Mouse (Mus musculus) gastrocnemius, postnatal 25 days (tissue): Measurements from ENCODE around the gene B230217C12Rik. TPM values are rescaled to one million over a fixed set of nuclear protein-coding genes. Genes with fewer than 3 reads are reported as not detected.

Experiments
- DNase-seq: peaks from one replicate; pipeline ENCODE4 v3.0.0; 2022
- total RNA-seq, 2 experiments: library from RNA; stranded (reverse); gene quantifications; 1 replicate in 1 of 2; 2 replicates in 1 of 2; pipeline ENCODE4 v1.2.3; 2021

The B230217C12Rik gene
- total RNA-seq, 2 experiments from 2014 or later: 0.48 to 0.67 TPM

DNA sequence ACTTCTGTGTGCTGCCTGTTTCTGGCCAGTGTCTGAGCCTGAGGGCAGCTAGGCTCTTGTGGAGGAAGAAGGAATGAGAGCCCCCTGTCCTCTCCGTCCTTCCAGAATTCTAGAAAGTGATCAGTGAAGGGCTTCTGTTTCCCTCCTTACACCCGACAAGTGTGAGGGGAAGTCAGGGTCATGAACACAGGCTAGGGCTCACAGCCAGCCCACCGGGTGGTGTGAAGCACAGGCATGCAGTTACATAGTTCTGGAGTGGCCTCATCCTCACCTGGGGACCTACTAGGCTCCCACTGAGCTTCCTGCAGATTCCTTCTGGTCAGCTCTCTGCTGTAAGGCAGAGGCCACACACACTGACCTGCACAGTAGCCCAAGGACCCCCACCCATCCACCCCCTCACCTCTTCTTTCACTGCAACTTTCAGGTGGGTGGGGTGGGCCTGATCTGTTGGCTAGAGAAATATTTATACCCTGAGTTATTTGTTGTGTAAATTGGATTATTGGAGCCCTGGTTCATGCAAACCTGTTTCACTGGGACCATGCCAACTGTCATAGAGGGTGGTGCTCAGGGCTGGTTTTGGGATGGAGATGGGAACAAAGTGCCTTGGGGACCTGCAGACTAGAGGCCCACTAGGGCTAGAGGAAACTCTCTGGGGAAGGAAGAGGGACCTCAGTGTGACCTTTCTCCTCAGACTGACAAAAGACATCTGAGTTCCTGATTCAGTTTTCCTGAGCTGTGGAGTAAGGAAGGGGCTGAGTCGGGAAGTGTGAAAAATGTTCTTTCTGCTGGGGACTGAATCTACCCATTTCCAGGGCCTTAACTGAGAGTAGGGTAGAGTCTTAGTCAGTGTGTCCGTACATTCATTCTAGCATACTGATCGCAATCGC, 31.1 kb upstream of the B230217C12Rik start:
- no peak for DNase-seq

DNA sequence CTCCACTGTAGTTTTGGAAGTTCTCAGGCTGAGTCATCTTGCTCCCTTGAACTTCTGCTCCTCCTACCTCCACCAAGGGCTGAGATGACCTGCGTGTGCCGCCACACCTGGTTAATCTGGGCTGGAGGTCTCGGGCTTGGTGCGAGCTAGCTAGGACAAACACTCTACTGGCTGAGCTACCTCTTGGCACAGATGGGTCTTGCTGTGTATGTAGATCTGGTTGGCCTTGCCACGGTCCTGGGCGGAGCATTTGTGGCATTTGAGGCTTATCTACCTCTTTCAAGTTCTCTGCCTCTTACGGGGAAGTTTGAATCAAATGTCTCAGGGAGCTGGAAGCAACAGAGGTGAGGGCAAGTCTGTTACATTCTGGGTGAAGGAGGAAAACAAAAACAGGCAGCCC, 30.2 kb upstream of the B230217C12Rik start:
- no peak for DNase-seq

DNA sequence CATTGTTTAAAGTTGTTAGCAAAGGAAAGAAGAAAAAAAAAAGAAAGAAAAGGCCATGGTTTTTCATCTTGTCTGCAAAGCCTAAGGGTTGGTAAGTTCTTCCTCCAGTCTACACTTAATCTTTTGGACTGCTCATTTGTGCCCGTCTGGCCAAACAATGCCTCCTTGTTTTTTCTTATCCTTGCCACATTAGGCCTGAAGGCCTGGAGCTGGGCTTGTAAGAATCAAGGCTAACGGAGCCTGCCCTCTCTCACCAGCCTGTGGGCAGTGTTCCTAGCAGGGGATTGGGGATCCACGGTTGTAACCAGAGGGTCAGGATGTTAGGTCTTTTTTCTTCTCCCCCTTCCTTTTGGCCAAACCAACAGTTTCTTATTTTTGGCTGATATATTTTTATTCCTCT, 29.6 kb upstream of the B230217C12Rik start:
- DNase-seq: no peak

DNA sequence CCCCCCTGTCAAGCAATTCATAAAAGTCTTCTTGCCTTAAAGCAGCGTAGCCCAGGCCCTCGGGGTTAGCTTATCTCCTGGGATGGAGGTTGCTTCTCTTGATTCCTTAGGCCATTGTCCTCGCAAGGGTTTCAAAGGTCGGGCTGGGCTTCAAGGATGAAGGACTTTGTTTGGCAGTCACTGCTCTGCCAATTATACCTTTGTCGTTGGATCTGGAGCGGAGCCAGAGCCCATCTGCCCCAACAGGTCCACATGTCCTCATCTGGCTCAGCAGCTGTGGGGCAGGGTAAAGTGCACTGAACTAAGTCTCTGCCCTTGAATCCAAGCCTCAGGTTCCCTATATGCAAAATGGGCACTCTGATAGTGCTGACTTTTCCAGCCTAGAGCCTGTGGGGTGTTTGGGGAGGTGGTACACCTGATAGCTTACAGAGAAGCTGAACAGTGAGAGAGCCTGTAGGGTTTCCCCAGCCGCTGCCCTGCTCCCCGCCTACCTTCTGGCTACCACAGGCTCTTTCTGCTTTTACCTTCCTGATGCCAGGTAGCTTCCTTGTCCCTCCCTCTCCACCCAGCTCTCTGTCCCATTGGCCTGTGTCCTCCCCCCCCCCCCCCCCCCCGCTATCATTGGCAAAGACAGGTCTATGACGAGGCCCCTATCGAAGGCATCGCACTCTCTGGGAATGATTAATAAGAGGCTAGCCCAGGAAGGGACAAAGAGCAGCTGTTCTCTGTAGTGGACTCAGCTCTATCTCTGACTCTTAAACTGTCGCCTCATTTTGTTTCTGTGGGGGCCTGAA, 28.8 kb upstream of the B230217C12Rik start:
- DNase-seq: no peak

DNA sequence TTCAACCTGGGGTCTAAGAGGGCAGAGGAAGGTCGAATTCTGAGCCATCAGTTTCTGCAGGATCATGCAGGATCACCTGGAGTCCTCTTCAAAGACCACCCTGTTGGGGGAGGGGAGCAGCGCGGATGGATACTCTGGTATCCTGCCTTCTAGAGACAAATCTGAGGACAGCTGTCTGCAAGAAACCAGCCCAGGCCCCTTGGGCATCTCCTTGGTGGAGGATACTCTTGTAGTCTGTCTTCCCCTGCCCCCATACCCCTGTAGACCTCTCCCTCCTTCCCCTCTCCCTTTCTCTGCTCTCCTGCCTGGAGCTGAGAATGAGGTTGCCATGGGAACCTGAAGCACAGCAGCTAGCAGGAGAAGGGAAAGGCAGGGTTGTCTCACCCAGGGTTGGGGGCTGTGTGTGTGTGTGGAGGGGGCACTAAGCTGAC, 28.1 kb upstream of the B230217C12Rik start:
- DNase-seq: no peak

DNA sequence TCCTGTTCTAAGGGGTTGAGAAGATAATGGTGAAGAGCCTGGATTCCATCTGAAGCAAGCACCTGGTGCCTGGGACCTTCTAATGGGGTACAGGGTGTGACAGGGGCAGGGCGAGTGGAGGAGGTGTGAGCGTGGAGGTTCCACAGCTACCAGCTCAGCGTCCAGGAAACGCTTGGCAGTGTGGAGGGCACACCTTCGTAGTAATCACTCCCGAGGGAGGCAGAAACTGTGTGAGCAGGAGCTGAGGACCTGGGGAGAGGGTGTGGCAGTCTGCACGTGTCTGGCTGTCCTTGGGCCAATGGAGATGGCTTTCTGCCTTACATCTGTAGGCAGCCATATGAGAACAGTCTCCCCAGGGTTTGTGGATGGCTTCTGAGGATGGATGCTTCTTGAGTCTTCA, 27.5 kb upstream of the B230217C12Rik start:
- DNase-seq: no peak

DNA sequence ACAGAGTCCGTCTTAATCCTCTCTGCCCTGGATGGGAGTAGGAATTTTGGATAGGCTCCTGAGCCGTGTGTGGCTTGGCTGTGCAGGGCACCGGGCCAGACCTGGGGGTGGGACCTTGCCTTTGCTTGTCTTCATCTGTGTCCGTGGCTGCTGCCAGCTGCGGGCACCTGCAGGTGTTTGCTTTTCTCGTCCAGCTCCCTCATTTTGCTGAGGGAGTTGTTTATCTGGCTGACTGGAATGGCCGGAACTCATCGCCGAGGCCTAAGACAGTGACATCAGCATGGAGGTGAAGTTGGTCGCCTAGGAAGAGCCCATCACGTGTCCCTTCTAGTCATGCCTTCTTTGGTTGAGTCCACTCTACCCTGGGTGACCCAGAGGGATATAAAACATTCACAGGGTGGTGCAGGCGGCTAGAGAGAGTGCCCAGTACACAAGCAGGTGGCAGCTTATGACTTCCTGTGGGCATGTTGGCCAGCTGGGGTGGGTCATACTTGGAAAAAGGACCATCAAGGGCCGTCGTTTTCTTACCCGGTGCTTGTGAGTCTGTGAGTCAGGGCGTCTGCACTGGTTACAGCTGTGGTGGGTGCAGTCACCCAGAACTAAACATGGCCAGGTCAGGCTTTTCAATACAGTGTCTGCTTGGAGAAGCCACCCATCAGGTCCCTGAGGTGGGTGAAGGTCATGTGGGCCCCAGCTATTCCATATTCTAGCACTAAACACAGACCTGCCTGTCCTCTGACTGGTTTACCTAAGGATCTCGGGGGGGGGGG, 26.6 kb upstream of the B230217C12Rik start:
- no peak for DNase-seq

DNA sequence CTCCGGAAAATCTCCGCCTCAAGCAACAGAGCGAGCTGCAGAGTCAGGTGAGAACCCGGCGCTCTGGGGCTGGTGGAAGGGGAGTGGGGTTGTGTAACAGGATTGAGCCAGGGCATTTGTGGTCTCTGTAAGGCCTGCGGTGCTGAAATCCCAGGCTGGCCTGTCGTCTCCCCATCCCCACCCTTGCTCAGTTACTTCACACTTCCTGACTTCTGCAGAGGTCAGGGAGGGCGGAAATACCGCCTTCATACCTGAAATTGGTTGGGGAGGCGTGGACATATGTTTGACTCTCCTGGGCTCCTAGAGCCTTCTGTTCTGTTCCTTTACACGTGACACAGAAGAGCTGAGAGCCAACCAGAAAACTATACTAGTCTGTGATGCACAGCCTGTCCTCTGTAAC, 24.8 kb upstream of the B230217C12Rik start:
- DNase-seq: no peak

DNA sequence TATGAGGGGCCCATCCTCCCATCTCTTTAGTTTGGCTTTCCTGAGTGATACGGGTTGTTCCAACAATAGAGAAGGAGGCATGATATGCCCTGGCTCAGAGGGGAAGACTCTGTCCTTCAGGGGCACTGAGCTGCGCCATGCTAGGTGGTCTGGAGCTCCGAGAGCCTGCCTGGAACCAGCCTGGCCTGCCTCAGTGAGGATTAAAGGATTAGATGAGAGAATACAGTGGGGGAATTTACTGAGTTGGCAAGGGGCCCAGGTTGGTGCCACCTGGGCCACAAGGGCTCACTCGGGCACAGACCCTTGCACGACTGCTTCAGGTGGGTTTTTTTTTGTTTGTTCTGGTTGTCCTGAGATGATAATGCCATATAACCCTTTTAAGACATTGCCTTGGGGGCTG, 24.4 kb upstream of the B230217C12Rik start:
- no peak for DNase-seq

DNA sequence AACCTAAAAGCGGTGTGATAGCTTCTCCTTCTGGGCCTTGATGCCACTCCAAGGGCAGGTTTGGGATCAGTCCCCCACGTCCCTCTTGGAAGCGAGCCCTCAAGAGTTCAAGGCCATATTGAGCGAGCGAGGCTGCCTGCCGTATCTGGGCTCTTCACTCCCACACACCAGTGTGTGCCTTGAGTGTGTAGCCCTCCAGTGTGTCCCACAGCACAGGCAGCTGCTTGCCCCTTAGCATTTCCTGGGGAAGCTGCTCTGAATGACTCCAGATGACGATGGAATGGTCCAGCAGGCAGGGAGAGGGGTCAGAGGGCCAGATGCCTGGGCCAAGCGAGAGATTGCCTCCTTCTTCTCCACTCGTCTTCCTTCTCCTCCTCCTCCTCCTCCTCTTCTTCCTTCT, 23.7 kb upstream of the B230217C12Rik start:
- DNase-seq: no peak

DNA sequence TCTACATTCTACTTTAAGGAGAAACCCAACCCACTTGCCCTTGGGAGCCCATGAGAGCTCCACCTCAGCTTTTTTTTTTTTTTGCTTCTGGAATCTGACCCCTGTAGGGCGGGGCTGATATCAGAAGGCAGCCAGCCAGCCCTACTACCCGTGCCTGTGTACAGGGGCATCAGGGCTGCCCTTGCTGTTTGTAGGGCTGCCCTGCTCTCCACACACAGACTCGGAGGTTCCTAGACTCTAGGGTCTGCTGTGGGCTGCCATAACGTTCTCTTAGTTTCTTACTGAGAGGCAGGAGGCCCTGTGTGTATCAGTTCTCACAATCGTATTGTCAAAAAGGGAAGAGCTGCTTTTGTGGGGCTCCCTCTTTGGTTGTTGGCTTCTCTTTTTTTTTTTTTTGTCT, 23.2 kb upstream of the B230217C12Rik start:
- peak; percentile 40 for DNase-seq

DNA sequence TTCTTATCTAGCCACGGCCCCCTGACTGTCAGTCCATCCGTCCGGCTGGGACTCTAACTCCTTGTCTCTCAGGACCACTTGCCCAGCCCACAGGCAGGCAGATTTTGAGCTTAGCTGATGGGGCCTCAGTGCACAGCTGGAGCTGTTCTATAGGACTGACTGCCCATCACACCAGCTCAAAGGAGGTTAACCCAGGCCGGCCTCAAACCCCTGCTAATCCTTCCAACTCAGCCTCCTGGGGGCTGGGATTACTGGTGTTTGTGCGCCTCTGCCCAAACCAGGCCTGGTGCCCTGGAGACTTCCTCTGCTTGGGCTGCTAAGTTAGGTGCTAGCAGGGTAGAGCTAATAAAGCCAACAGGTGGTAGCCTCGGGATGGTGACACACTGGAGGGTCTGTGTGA, 22.6 kb upstream of the B230217C12Rik start:
- DNase-seq: no peak

DNA sequence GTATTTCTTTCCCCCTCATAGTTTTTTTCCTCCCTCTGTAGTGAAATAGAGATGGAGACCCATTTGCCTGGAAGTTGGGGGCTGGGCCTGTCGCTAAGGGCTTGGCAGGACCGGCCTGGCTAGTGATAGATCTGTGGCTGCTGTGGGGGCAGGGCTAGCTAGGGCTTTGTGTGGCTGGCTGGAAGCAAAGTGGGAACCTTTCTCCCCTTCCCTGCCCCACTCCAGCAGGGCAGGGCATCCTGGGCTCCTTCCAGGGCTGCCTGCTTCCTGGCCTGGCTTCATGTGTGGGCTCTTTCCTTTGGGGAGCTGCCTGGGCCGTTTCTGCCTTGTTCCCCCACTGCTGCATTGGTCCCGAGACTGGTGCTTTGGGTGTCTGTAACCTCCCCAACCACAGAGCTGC, 22.0 kb upstream of the B230217C12Rik start:
- DNase-seq: peak; percentile 43

DNA sequence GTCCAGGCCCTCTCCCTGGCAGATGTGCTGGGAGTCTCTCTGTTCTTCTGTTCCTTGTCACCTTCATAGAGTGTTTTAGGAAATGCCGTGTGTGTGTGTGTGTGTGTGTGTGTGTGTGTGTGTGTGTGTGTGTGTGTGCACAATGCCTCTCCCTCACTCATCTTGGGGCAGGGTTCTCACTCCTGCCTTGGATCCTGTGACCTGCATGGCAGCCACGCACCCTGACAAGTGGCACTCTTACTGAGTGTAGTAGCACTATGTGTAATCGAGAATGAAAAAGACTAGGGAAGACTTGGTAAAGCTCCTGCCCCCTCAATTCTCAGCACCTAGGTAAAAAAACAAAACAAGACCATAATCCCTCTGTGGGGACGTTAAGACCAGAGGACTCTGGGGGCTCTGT, 21.5 kb upstream of the B230217C12Rik start:
- no peak for DNase-seq

DNA sequence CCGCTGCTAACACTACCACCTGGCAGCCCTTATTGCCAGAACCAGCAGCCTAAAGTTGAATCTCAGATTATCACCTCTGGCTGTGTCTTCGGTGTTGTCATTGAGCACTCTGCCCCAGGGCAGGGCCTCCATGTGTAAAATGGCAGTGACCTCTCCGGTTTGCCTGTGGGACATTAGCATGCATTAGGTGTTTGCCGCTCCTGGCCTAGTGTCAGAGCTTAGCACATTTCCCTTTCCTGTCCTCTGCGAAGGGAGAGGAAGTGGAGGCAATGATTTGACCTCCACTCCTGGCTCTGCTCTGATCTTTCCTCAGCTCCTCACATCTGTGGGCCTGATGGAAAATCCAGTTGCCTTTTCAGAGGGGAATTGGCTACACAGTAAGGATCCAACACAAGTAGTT, 20.7 kb upstream of the B230217C12Rik start:
- DNase-seq: peak; percentile 36

DNA sequence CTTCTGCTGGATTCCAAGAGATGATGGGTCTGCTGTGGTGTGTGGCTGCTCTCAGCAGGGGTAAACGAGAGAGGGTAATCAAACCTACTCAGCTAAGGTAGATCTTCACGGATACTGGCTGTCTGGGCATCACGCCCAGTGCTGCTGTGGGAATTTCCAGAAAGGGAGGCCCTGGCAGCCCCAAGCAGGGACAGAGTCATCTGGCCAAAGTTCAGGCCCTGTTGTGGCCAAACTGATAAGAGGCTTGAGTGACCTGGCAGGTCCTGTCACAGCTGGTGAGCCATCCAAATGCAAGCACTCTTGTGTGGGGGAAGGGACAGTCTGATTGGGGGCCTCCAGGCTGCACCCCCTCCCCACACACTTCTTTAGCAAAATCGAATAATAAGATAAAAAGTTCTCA, 19.7 kb upstream of the B230217C12Rik start:
- DNase-seq: peak; percentile 72

DNA sequence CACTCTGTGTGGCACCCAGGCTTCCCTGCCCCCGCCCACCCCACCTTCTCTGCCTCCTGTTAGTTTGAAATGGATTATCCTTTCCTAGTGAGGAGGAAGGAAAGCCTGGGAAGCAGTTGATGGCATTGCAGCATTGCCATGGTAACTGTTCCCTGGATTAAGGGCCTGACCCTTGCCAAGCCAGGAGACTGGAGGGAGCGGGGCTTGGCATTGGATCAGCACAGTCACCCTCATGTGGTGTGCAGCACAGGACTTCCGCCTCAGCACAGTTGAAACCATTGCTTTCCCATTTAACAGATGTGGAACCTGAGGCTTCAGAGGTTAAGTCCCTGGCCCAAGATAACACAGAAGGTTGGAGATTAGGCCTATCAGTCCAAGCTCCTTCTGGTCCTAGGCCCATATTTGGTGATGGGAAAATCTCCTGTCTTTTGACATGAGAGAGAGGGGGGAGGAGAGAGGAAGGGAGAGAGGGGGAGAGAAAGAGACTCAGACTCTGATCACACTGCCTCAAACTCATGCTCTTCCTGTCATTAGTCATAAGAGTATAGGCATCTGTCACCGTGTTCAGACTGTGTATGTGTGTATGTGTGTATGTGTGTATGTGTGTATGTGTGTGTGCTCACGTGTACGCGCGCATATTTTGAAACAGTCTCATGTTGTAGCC, 19.0 kb upstream of the B230217C12Rik start:
- DNase-seq: no peak

DNA sequence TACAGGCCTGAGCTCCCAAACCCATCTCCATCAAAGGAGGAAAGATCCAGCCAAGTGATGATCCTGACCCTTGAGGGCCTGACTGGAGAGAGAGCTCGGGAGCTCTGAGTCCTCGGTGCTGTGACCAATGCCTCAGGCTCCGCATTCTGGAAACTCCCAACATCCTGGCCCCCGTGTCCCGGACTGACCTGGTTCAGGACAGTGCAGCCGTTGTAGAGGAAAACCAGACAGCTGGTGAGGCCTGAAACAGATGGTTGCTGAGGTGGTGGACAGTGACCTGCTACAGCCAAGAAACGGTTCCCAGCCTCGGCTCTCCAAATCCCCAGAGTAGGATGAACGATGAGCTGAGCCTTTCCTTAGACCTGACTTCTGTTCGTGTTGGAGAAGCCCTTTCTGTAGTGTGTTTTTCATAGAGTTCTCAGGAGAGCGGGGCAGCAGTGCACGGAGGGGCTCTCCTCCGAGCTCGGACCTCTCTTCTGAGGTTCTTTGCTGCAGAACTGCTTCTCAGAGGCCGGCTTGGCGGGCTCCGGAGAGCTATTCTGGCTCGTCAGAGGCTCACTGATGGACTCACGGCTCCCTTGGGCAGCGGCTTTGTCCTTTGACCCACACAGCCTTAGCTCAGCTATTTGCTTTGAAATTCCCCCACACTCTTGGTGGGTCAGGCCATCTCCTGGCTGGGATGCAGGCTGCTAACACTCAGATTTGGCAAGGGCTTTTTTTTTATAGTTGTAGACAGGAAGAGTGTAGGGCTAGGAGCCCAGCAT, 17.6 kb upstream of the B230217C12Rik start:
- peak; percentile 81 for DNase-seq

DNA sequence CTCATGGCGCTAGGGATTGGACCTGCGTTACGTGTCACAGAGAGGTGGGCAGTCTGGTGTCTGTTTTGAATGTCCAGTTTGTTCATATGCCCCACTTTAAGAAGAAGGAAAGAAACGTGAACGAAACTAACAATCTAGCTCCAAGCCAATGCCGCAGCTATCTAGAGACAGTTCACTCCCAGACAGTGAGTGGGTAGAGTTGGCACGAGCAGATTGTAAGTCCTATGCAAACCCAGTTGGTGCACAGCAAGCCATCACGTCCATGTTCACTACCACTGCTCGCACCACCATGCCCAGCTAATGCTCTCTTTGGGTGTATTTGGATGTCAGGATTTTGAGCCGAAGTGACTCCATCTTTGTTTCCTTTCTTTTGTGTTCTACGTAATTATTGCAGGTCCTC, 16.4 kb upstream of the B230217C12Rik start:
- no peak for DNase-seq

DNA sequence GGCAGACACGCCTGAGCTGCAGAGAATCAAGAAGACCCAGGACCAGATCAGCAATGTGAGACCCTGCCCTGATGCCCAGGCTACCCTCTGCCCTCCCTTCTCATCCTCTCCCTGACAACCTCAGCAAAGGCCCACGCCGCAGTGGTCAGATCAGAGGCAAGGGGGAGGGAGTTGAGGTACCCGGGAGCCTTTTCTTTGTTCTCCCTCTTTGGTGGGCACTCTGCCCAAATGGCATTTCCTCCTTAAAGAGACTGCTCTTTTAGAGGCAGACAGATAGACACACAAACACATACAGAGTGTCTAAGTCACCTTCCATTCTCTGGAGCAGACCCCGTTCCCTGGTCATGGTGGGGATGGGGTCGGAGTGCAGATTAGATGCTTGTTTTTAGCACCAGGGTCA, 15.7 kb upstream of the B230217C12Rik start:
- DNase-seq: no peak

DNA sequence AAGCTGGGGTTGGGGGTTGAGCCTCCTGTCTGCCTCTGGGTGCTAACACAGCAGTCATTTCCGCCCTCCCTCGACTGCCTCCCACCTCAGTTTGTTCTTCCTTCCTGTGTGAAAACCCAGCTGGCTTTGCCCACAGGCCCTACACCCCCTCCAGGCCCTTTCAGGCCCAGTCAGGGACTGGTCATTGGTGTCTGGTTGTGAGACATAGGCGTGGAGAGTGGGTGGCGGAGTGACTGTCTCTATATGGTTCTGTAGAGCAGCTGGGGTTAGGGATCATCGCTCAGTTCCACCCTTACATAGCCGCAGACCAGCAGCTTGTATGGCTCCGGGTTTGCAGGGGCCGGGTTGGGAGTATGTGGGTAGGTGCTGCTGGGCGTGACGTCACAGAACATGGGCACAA, 15.3 kb upstream of the B230217C12Rik start:
- no peak for DNase-seq
